Mouse (Mus musculus): ENCODE measurements around the gene Plekhb1. TPM values are rescaled to one million over a fixed set of nuclear protein-coding genes. Genes with fewer than 3 reads are reported as not detected.
A peak's percentile ranks its signal among the peaks of the same experiment; 100 is the strongest.

The Plekhb1 gene
- total RNA-seq, 1 experiment: 4.4 TPM

GRCm38 (mm10) chr7:100663729-100664304 is 1.6 kb upstream of the Plekhb1 start:
- TF ChIP-seq ZNF384 (IDR thresholded peaks at IDR 0.05; ENCODE audit: low read depth, low read length) (no peak), MAFK (IDR thresholded peaks at IDR 0.05; ENCODE audit: insufficient read depth, low read depth, low read length) (no peak), ZC3H11A (IDR thresholded peaks at IDR 0.05; ENCODE audit: borderline replicate concordance, low read depth, low read length) (no peak), HCFC1 (IDR thresholded peaks at IDR 0.05; ENCODE audit: borderline replicate concordance, insufficient read depth, low read length) (no peak), CHD2 (IDR thresholded peaks at IDR 0.05; ENCODE audit: low read depth, low read length) (no peak)
- Histone ChIP-seq H3K4me3 (ENCODE audit: insufficient read depth in 1 of 2, low read depth in 1 of 2, low read length in 2 of 2, poor library complexity in 1 of 2, severe bottlenecking in 1 of 2) (no peak overlapping the region), H3K9me3 (ENCODE audit: control insufficient read depth, insufficient read depth, low read depth, low read length) (no peaks in the 10 kb centered on the region), H3K9ac (ENCODE audit: insufficient read depth, low read depth, low read length, poor library complexity, severe bottlenecking) (no peak overlapping the region), H3K36me3 (ENCODE audit: control insufficient read depth, insufficient read depth, low read length, poor library complexity, severe bottlenecking) (no peaks in the 10 kb centered on the region), H3K4me1 (ENCODE audit: control insufficient read depth in 2 of 2, insufficient read depth in 2 of 2, low read length in 2 of 2, poor library complexity in 1 of 2) (peaks cover 3 to 4% of the 10 kb centered on the region in 2 experiments; a peak in 2 of 4 replicates), H3K27ac (ENCODE audit: insufficient read depth, low read depth, low read length, poor library complexity, severe bottlenecking) (no peak overlapping the region)
- in situ Hi-C loops (cut with MboI; ENCODE audit: low sequenced_read_pairs in 2 of 2, unreplicated experiment in 2 of 2): no loop called here
- no peak for DNase-seq (ENCODE audit: low read depth, low spot score)

- H3K27ac ChIP-seq (ENCODE audit: insufficient read depth, low read depth, low read length, poor library complexity, severe bottlenecking): no peak overlapping the region
- peaks cover 3 to 7% of the 10 kb centered on the region in 2 experiments; a peak in 2 of 4 replicates for H3K4me1 ChIP-seq (ENCODE audit: control insufficient read depth in 2 of 2, insufficient read depth in 2 of 2, low read length in 2 of 2, poor library complexity in 1 of 2)
- no peak overlapping the region; a peak in 1 of 4 replicates for H3K4me3 ChIP-seq (ENCODE audit: insufficient read depth in 1 of 2, low read depth in 1 of 2, low read length in 2 of 2, poor library complexity in 1 of 2, severe bottlenecking in 1 of 2)
- peak; percentile 91 for DNase-seq (ENCODE audit: low read depth, low spot score)
- no peak for TF ChIP-seq HCFC1 (IDR thresholded peaks at IDR 0.05; ENCODE audit: borderline replicate concordance, insufficient read depth, low read length)
- peak; percentile 91 for TF ChIP-seq ZNF384 (IDR thresholded peaks at IDR 0.05; ENCODE audit: low read depth, low read length)
- no peaks in the 10 kb centered on the region for H3K9me3 ChIP-seq (ENCODE audit: control insufficient read depth, insufficient read depth, low read depth, low read length)
- H3K36me3 ChIP-seq (ENCODE audit: control insufficient read depth, insufficient read depth, low read length, poor library complexity, severe bottlenecking): no peaks in the 10 kb centered on the region
- in situ Hi-C loops (cut with MboI; ENCODE audit: low sequenced_read_pairs in 2 of 2, unreplicated experiment in 2 of 2): no loop called here
- H3K9ac ChIP-seq (ENCODE audit: insufficient read depth, low read depth, low read length, poor library complexity, severe bottlenecking): no peak overlapping the region; the same call in 1 of the 2 replicates
Observed at GRCm38 (mm10) chr7:100663190-100663589, 976 bp upstream of the Plekhb1 start.

- in situ Hi-C loops (cut with MboI; ENCODE audit: low sequenced_read_pairs in 2 of 2, unreplicated experiment in 2 of 2): no loop called here
- DNase-seq (ENCODE audit: low read depth, low spot score): no peak
Observed at GRCm38 (mm10) chr7:100661264-100661663, 950 bp downstream of the Plekhb1 start.

GRCm38 (mm10) chr7:100658093-100658578 is 4.1 kb downstream of the Plekhb1 start:
- peaks cover 3% of the 10 kb centered on the region in 2 experiments; a peak in 1 of 4 replicates for H3K4me1 ChIP-seq (ENCODE audit: control insufficient read depth in 2 of 2, insufficient read depth in 2 of 2, low read length in 2 of 2, poor library complexity in 1 of 2)
- H3K9ac ChIP-seq (ENCODE audit: insufficient read depth, low read depth, low read length, poor library complexity, severe bottlenecking): peak overlapping the region; percentile 33
- peak; percentile 84 for TF ChIP-seq HCFC1 (IDR thresholded peaks at IDR 0.05; ENCODE audit: borderline replicate concordance, insufficient read depth, low read length)
- TF ChIP-seq ZC3H11A (IDR thresholded peaks at IDR 0.05; ENCODE audit: borderline replicate concordance, low read depth, low read length): no peak
- H3K27ac ChIP-seq (ENCODE audit: insufficient read depth, low read depth, low read length, poor library complexity, severe bottlenecking): no peak overlapping the region
- in situ Hi-C loops (cut with MboI; ENCODE audit: low sequenced_read_pairs in 2 of 2, unreplicated experiment in 2 of 2): no loop called here
- H3K9me3 ChIP-seq (ENCODE audit: control insufficient read depth, insufficient read depth, low read depth, low read length): no peaks in the 10 kb centered on the region
- H3K4me3 ChIP-seq (ENCODE audit: insufficient read depth in 1 of 2, low read depth in 1 of 2, low read length in 2 of 2, poor library complexity in 1 of 2, severe bottlenecking in 1 of 2): peak overlapping the region; percentile 43 to 54
- DNase-seq (ENCODE audit: low read depth, low spot score): peak; percentile 69
- no peaks in the 10 kb centered on the region for H3K36me3 ChIP-seq (ENCODE audit: control insufficient read depth, insufficient read depth, low read length, poor library complexity, severe bottlenecking)

More at GRCm38 (mm10) chr7:100661264-100661663, 950 bp downstream of the Plekhb1 start:
- H3K36me3 ChIP-seq (ENCODE audit: control insufficient read depth, insufficient read depth, low read length, poor library complexity, severe bottlenecking): no peaks in the 10 kb centered on the region
- H3K9me3 ChIP-seq (ENCODE audit: control insufficient read depth, insufficient read depth, low read depth, low read length): no peaks in the 10 kb centered on the region
- peaks cover 6 to 7% of the 10 kb centered on the region in 2 experiments; a peak in 3 of 4 replicates for H3K4me1 ChIP-seq (ENCODE audit: control insufficient read depth in 2 of 2, insufficient read depth in 2 of 2, low read length in 2 of 2, poor library complexity in 1 of 2)
- no peak overlapping the region for H3K9ac ChIP-seq (ENCODE audit: insufficient read depth, low read depth, low read length, poor library complexity, severe bottlenecking)
- no peak overlapping the region for H3K27ac ChIP-seq (ENCODE audit: insufficient read depth, low read depth, low read length, poor library complexity, severe bottlenecking)
- TF ChIP-seq MAFK (IDR thresholded peaks at IDR 0.05; ENCODE audit: insufficient read depth, low read depth, low read length) (no peak), CHD2 (IDR thresholded peaks at IDR 0.05; ENCODE audit: low read depth, low read length) (no peak), ZC3H11A (IDR thresholded peaks at IDR 0.05; ENCODE audit: borderline replicate concordance, low read depth, low read length) (no peak), HCFC1 (IDR thresholded peaks at IDR 0.05; ENCODE audit: borderline replicate concordance, insufficient read depth, low read length) (no peak), ZNF384 (IDR thresholded peaks at IDR 0.05; ENCODE audit: low read depth, low read length) (no peak)
- no peak overlapping the region for H3K4me3 ChIP-seq (ENCODE audit: insufficient read depth in 1 of 2, low read depth in 1 of 2, low read length in 2 of 2, poor library complexity in 1 of 2, severe bottlenecking in 1 of 2)

GRCm38 (mm10) chr7:100656739-100657138 is 5.5 kb downstream of the Plekhb1 start:
- H3K9me3 ChIP-seq (ENCODE audit: control insufficient read depth, insufficient read depth, low read depth, low read length): no peaks in the 10 kb centered on the region
- no peaks in the 10 kb centered on the region for H3K36me3 ChIP-seq (ENCODE audit: control insufficient read depth, insufficient read depth, low read length, poor library complexity, severe bottlenecking)
- TF ChIP-seq ZC3H11A (IDR thresholded peaks at IDR 0.05; ENCODE audit: borderline replicate concordance, low read depth, low read length): no peak
- TF ChIP-seq ZNF384 (IDR thresholded peaks at IDR 0.05; ENCODE audit: low read depth, low read length): no peak
- no peak for TF ChIP-seq HCFC1 (IDR thresholded peaks at IDR 0.05; ENCODE audit: borderline replicate concordance, insufficient read depth, low read length)
- TF ChIP-seq MAFK (IDR thresholded peaks at IDR 0.05; ENCODE audit: insufficient read depth, low read depth, low read length): no peak
- no peak for TF ChIP-seq CHD2 (IDR thresholded peaks at IDR 0.05; ENCODE audit: low read depth, low read length)
- no peak overlapping the region for H3K4me3 ChIP-seq (ENCODE audit: insufficient read depth in 1 of 2, low read depth in 1 of 2, low read length in 2 of 2, poor library complexity in 1 of 2, severe bottlenecking in 1 of 2)
- no peak for DNase-seq (ENCODE audit: low read depth, low spot score)
- H3K27ac ChIP-seq (ENCODE audit: insufficient read depth, low read depth, low read length, poor library complexity, severe bottlenecking): no peak overlapping the region
- H3K9ac ChIP-seq (ENCODE audit: insufficient read depth, low read depth, low read length, poor library complexity, severe bottlenecking): no peak overlapping the region
- in situ Hi-C loops (cut with MboI; ENCODE audit: low sequenced_read_pairs in 2 of 2, unreplicated experiment in 2 of 2): no loop called here
- peaks cover 3% of the 10 kb centered on the region in 2 experiments; a peak in 1 of 4 replicates for H3K4me1 ChIP-seq (ENCODE audit: control insufficient read depth in 2 of 2, insufficient read depth in 2 of 2, low read length in 2 of 2, poor library complexity in 1 of 2)
